Mouse (Mus musculus) C3H10T1/2 (cell line): ENCODE data around the gene Slc6a12. TPM values are rescaled to one million over a fixed set of nuclear protein-coding genes. Genes with fewer than 3 reads are reported as not detected.

Source experiments
- polyA plus RNA-seq, 2 experiments: library from polyadenylated mRNA; unstranded; fragments of >200 nt; fragmentation: generic; extraction: Trizol; gene quantifications; one replicate each; pipeline ENCODE4 v1.2.1; 2012; ENCODE audit warnings: missing spikeins in 2 of 2

Gene Slc6a12
- not detected for polyA plus RNA-seq

DNA sequence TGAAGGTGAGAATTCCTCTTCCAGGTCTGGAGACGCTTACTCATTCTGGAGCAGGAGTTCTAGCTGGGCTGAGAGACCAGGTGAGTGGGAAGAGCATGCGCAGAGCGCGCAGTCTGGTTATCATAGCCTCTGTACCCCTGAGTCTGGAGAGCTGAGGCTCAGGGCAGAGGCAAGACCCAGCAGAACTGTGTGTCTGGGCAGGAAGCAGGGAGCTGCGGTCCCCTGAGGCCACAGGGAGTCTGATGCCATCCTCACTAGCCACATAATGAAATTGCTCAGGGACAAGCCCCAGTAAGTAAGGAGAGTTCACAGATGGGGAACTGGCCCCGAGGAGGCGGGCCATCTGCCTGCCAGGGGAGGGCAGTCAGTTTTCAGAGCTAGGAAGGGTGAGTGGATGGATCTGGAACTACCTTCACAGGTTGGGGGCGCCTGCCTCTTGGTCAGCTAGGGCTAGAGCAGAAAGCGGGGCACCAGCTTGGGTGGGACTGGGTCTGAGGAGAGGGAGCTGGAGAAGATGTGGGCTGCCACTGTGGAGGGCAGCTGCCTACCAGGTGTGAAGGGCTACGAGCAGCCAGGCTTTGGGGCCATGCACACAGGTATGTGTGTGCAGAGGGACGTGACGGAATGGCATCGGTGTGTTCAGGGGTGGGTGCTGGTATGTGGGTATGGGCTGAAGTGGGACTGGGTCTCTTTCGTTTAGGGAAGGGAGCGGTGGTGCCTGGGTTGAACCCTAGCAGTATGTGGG, at the start of gene Slc6a12:
Gene Slc6a12, plus strand, starts transcription at position 51 of the 745 bp plus-strand sequence.

DNA sequence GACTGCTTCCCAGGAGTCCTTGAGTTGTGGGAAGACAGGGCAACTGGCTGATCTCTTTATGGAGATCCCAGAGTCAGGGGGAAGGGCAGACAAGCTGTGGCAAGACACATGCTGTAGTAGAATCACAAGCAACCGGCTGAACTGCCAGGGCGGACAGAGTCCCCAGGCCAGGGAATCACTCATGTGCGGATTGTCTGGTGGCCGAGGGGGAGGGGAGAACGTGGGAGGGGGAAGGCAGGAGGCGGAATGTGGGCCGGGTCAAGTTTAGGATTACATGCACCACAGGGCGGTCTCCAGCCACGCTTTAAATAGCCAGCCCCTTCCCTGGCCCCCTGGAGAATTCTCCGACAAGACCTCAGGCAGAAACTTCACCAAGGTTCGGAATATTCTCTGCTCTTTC, 42.9 kb upstream of the Slc6a12 start, which contains the start of gene Slc6a13:
Gene Slc6a13, plus strand, starts transcription at position 274 of the 400 bp plus-strand sequence.

Other genes with a start within 250 kb of the Slc6a12 start
- 10 to 100 TPM in 1 of 2 experiments, 1 to 10 TPM in 1; 2.7 to 11.9 TPM for gene Mical3, start 212.1 kb upstream of the Slc6a12 start, polyA plus RNA-seq
- gene Pex26, start 159.4 kb upstream of the Slc6a12 start, polyA plus RNA-seq: 1 to 10 TPM in 1 of 2 experiments, under 1 TPM in 1; 0.60 to 5.0 TPM
- under 1 TPM in 1 of 2 experiments, not detected in 1; 0.02 TPM for gene Tuba8, start 132.4 kb upstream of the Slc6a12 start, polyA plus RNA-seq
- 1 to 10 TPM in 1 of 2 experiments, under 1 TPM in 1; 0.06 to 3.4 TPM for gene Usp18, start 97.2 kb upstream of the Slc6a12 start, polyA plus RNA-seq
- gene Slc6a13, start 42.8 kb upstream of the Slc6a12 start, polyA plus RNA-seq: not detected
- not detected for gene Iqsec3, start 130.6 kb downstream of the Slc6a12 start, polyA plus RNA-seq